Comparison of ENCODE assay signal across 22 mouse cellular contexts in the genomic region with DNA sequence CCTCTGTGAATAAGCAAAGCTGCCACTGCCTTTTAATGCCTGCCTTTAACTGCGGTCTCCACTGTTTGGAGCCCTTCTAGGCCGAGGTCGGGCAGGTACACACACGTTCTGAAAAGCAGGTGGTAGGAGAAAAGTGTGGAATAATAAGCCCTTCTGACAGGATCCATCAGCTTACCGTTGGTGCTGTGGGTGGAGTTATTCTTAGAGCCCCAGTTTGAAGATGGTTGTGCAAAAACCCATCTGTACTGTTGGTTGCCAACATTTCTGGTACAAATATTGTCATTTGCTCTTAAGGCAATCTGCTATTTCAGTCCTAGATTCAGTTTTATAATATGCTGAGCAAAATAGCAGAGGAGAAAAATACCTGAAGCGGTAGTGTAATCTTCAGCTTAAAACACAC. TPM values are rescaled to one million over a fixed set of nuclear protein-coding genes. Genes with fewer than 3 reads are reported as not detected.
A peak's percentile ranks its signal among the peaks of the same experiment; 100 is the strongest.
DNase-seq lines count a peak whose midpoint lies in the region; ATAC-seq lines count a peak whose summit lies in the region.
"Had no signal": no experiment of that assay in that cellular context is flagged by ENCODE, and none has a peak within 500 bp of the region (broad histone marks: within the 10 kb centered on the region; RNA-seq: fewer than 3 reads in every experiment).

No protein-coding gene starts in this region.

- H3K9ac ChIP-seq in embryonic facial prominence, embryonic 13.5 days: no peak overlapping the region
- H3K9ac ChIP-seq: heart, embryonic 12.5 days; hindbrain, embryonic 13.5 days; limb, embryonic 15.5 days; liver, embryonic 15.5 days; midbrain, embryonic 12.5 days; neural tube, embryonic 13.5 days had no signal

- H3K36me3 ChIP-seq in embryonic facial prominence, embryonic 13.5 days: no peaks in the 10 kb centered on the region
- no peaks in the 10 kb centered on the region for H3K36me3 ChIP-seq in embryonic facial prominence, embryonic 10.5 days (replicated peaks)
- H3K36me3 ChIP-seq: forebrain, embryonic 10.5 days; heart, embryonic 12.5 days; hindbrain, embryonic 13.5 days; limb, embryonic 15.5 days; liver, embryonic 15.5 days; midbrain, embryonic 12.5 days; neural tube, embryonic 13.5 days had no signal

- no peaks in the 10 kb centered on the region for H3K9me3 ChIP-seq in embryonic facial prominence, embryonic 13.5 days
- H3K9me3 ChIP-seq in embryonic facial prominence, embryonic 10.5 days: no peaks in the 10 kb centered on the region
- H3K9me3 ChIP-seq: forebrain, embryonic 10.5 days; heart, embryonic 12.5 days; hindbrain, embryonic 13.5 days; limb, embryonic 15.5 days; liver, embryonic 15.5 days; midbrain, embryonic 12.5 days; neural tube, embryonic 13.5 days had no signal

- 0 out of 2 replicates have a peak, but pooled peaks have one; percentile 52 for ATAC-seq in embryonic facial prominence, embryonic 13.5 days (ENCODE audit: insufficient number of reproducible peaks, insufficient read depth, low FRiP score, low TSS enrichment, low read depth)
- ATAC-seq in cerebellum, adult (ENCODE audit: insufficient number of reproducible peaks, low FRiP score, low TSS enrichment): no peak
- ATAC-seq: lung, postnatal 0 days had no signal

- 77% methylated on average over 6 of the region's 6 CpGs for WGBS in embryonic facial prominence, embryonic 13.5 days
- WGBS in embryonic facial prominence, embryonic 10.5 days: 83% methylated on average over 6 of the region's 6 CpGs

- no peaks in the 10 kb centered on the region for H3K27me3 ChIP-seq in embryonic facial prominence, embryonic 13.5 days
- no peaks in the 10 kb centered on the region for H3K27me3 ChIP-seq in embryonic facial prominence, embryonic 10.5 days (replicated peaks; ENCODE audit: low read depth, poor library complexity, severe bottlenecking)
- H3K27me3 ChIP-seq: heart, embryonic 12.5 days; hindbrain, embryonic 13.5 days; limb, embryonic 15.5 days; liver, embryonic 15.5 days; midbrain, embryonic 12.5 days; neural tube, embryonic 13.5 days had no signal

- no peak overlapping the region for H3K27ac ChIP-seq in embryonic facial prominence, embryonic 13.5 days
- no peak overlapping the region for H3K27ac ChIP-seq in embryonic facial prominence, embryonic 10.5 days (replicated peaks)
- H3K27ac ChIP-seq: forebrain, embryonic 10.5 days; hindbrain, embryonic 13.5 days; limb, embryonic 15.5 days; liver, embryonic 15.5 days; midbrain, embryonic 12.5 days; neural tube, embryonic 13.5 days had no signal

- H3K4me3 ChIP-seq in embryonic facial prominence, embryonic 13.5 days: no peak overlapping the region
- no peak overlapping the region for H3K4me3 ChIP-seq in embryonic facial prominence, embryonic 10.5 days
- H3K4me3 ChIP-seq: forebrain, embryonic 10.5 days; heart, embryonic 12.5 days; hindbrain, embryonic 13.5 days; limb, embryonic 15.5 days; liver, embryonic 15.5 days; midbrain, embryonic 12.5 days; neural tube, embryonic 13.5 days had no signal

- H3K4me1 ChIP-seq in embryonic facial prominence, embryonic 13.5 days: peaks cover 35% of the 10 kb centered on the region
- H3K4me1 ChIP-seq in embryonic facial prominence, embryonic 10.5 days: peaks cover 32% of the 10 kb centered on the region
- H3K4me1 ChIP-seq: midbrain, embryonic 12.5 days; neural tube, embryonic 13.5 days had no signal

- DNase-seq in embryonic facial prominence, embryonic 10.5 days (ENCODE audit: low spot score): no peak
- peak; percentile 43 to 80 for DNase-seq in layer of hippocampus, adult 18-20 months (ENCODE audit: low spot score in 2 of 2)
- DNase-seq in layer of hippocampus, postnatal 10 days (ENCODE audit: low spot score in 2 of 2): no peak
- peak; percentile 82 for DNase-seq in brain, adult 2 months (ENCODE audit: low read depth, low spot score)
- DNase-seq in left cerebral cortex, adult 9 months (ENCODE audit: low spot score in 2 of 2): peak; percentile 38 to 45
- DNase-seq in adrenal gland, postnatal 4 days (ENCODE audit: low spot score in 2 of 2): no peak
- DNase-seq: adrenal gland, adult 8-10 months; cerebellum, adult 11 months; cerebellum, postnatal 14 days; heart, postnatal 14 days; kidney, adult 8-10 months; kidney, postnatal 14 days had no signal

- H3K4me2 ChIP-seq in embryonic facial prominence, embryonic 13.5 days: no peak overlapping the region
- H3K4me2 ChIP-seq: heart, embryonic 12.5 days; hindbrain, embryonic 13.5 days; limb, embryonic 15.5 days; liver, embryonic 15.5 days; midbrain, embryonic 12.5 days; neural tube, embryonic 13.5 days had no signal

RNA-seq across cellular contexts. Expression of a gene that starts 58.6 kb away (rescaled TPM):
- 5.7 and 7.3 TPM in 2 replicates for polyA plus RNA-seq in embryonic facial prominence, embryonic 13.5 days (2015; fragmentation: Nextera tagmentation; extraction: Ambion mirVana)
- polyA plus RNA-seq in embryonic facial prominence, embryonic 10.5 days (2016; fragmentation: Nextera tagmentation; extraction: Ambion mirVana): 3.7 TPM in 2 replicates
- total RNA-seq in layer of hippocampus, adult 18-20 months (2021): 10 to 100 TPM; 22.5 to 24.5 TPM
- total RNA-seq in layer of hippocampus, postnatal 10 days (2021): 10 to 100 TPM; 20.6 to 24.5 TPM
- total RNA-seq in adrenal gland, postnatal 4 days (2021): 10 to 100 TPM; 21.2 to 21.8 TPM

Comparison
In these comparisons a context has a peak if more than half of its experiments do, and no peak if none do; other contexts are left out.
1. DNase-seq: peak in layer of hippocampus, adult 18-20 months (2 of 2), brain, adult 2 months (single experiment) and left cerebral cortex, adult 9 months (2 of 2); none in embryonic facial prominence, embryonic 10.5 days (single experiment), layer of hippocampus, postnatal 10 days (0 of 2) and adrenal gland, postnatal 4 days (0 of 2).